Mouse (Mus musculus) thymus, adult 18-20 months (tissue): ENCODE results near the gene Pdia4.
A peak's percentile ranks its signal among the peaks of the same experiment; 100 is the strongest.
"Not testable (repeated sequence)": the region's sequence is repeated elsewhere in the genome, so short reads cannot be mapped to it uniquely, and the experiment has no call there.

Source experiments
- DNase-seq, 2 experiments: peaks; one replicate each; pipeline ENCODE4 v3.0.0; 2022; ENCODE audit warnings: mixed read lengths in 2 of 2

Gene Pdia4

GRCm38 (mm10) chr6:47813257-47813878 lies at the start of gene Pdia4:
Gene Pdia4 (minus strand): TSS chr6:47813430.
- peak; percentile 100 for DNase-seq

- not testable (repeated sequence) for DNase-seq
These were observed 44.5 kb upstream of the Pdia4 start for GRCm38 (mm10) chr6:47857729-47858128.

GRCm38 (mm10) chr6:47857241-47857640 lies 44.0 kb upstream of the Pdia4 start:
- DNase-seq = no peak

GRCm38 (mm10) chr6:47845779-47846178 lies 32.5 kb upstream of the Pdia4 start:
- no peak for DNase-seq

- DNase-seq = no peak
These were observed 29.1 kb upstream of the Pdia4 start for GRCm38 (mm10) chr6:47842337-47842736.

GRCm38 (mm10) chr6:47841831-47842230 lies 28.6 kb upstream of the Pdia4 start:
- no peak for DNase-seq

- DNase-seq = no peak
These were observed 27.8 kb upstream of the Pdia4 start for GRCm38 (mm10) chr6:47841077-47841476.

GRCm38 (mm10) chr6:47837630-47838029 lies 24.4 kb upstream of the Pdia4 start:
- no peak for DNase-seq

- DNase-seq = peak; percentile 32 to 47
These were observed 22.8 kb upstream of the Pdia4 start for GRCm38 (mm10) chr6:47835984-47836521.

GRCm38 (mm10) chr6:47835482-47835983 lies 22.3 kb upstream of the Pdia4 start, which contains the start of gene Zfp398:
Gene Zfp398 (plus strand): TSS chr6:47835661.
- peak; percentile 92 for DNase-seq

- no peak for DNase-seq
These were observed 19.0 kb upstream of the Pdia4 start for GRCm38 (mm10) chr6:47832220-47832619.

GRCm38 (mm10) chr6:47830104-47831078 lies 17.2 kb upstream of the Pdia4 start, which contains the start of gene Zfp786:
Gene Zfp786 (minus strand): TSS chr6:47830867.
- DNase-seq = peak; percentile 77 to 83

- no peak for DNase-seq
These were observed 15.7 kb upstream of the Pdia4 start for GRCm38 (mm10) chr6:47828950-47829349.

- no peak for DNase-seq
These were observed 14.2 kb upstream of the Pdia4 start for GRCm38 (mm10) chr6:47827462-47827861.

- no peak for DNase-seq
These were observed 11.0 kb upstream of the Pdia4 start for GRCm38 (mm10) chr6:47824241-47824640.

GRCm38 (mm10) chr6:47821776-47822175 lies 8.5 kb upstream of the Pdia4 start:
- no peak for DNase-seq

GRCm38 (mm10) chr6:47821236-47821635 lies 8.0 kb upstream of the Pdia4 start:
- no peak for DNase-seq

- DNase-seq = no peak
These were observed 6.5 kb upstream of the Pdia4 start for GRCm38 (mm10) chr6:47819626-47820325.

- no peak for DNase-seq
These were observed 5.5 kb upstream of the Pdia4 start for GRCm38 (mm10) chr6:47818721-47819120.

- DNase-seq = no peak
These were observed 2.9 kb upstream of the Pdia4 start for GRCm38 (mm10) chr6:47816151-47816550.

GRCm38 (mm10) chr6:47812271-47812915 lies 837 bp downstream of the Pdia4 start:
- DNase-seq = no peak

GRCm38 (mm10) chr6:47811324-47811723 lies 1.9 kb downstream of the Pdia4 start:
- DNase-seq = no peak
